Mouse (Mus musculus) lung, adult 2 months (tissue): ENCODE measurements around the gene Tmprss13.

Experiments
- CTCF ChIP-seq: fragments of 200-500 bp; IDR thresholded peaks from 2 replicates; pipeline ENCODE4 v1.5.1; 2011; ENCODE audit warnings: mild to moderate bottlenecking, low read length, control low read depth; ENCODE audit not compliant: insufficient read depth
- POLR2A ChIP-seq: fragments of 200-500 bp; IDR thresholded peaks from 2 replicates; pipeline ENCODE4 v1.6.1; 2011; ENCODE audit warnings: low read depth, mild to moderate bottlenecking, control low read depth, low read length, borderline replicate concordance; ENCODE audit errors: extremely low read depth

DNA sequence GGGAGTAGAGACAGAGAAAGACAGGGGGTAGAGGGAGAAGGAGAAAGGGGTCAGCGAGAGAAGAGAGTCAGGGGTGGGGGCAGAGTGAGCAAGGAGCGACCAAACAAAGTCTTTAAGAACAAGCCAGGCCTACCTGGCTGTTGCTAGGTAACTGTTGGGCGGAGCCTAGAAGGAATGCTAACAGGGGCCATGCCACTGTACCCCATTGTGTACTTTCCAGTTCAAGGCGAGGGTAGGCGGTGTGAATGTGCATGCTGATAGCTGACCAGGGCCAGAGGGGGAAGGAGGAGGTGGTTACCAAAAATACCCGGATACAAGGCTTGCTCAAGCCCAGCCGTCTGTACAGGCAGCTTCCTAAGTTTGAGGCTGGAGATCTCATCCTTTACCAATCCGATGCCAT is 17.1 kb upstream of the Tmprss13 start:
- TF ChIP-seq CTCF (no peak), POLR2A (no peak)
